Mouse (Mus musculus) heart, embryonic 15.5 days (tissue): ENCODE data around the gene Tomm22. TPM values are rescaled to one million over a fixed set of nuclear protein-coding genes. Genes with fewer than 3 reads are reported as not detected.

Experiments used
- polyA plus RNA-seq: library from polyadenylated mRNA; unstranded; fragments of >200 nt; fragmentation: Nextera tagmentation; extraction: Ambion mirVana; gene quantifications from 2 replicates; pipeline ENCODE4 v1.2.1, GENCODE M21; 2015

The Tomm22 gene
- polyA plus RNA-seq, 1 experiment from 2014 or later, result 234 TPM

Other genes starting within 250 kb of the Tomm22 start
- gene Csnk1e, start 215.3 kb upstream of the Tomm22 start, polyA plus RNA-seq, result 74.9 and 81.9 TPM in 2 replicates
- 0.20 and 0.34 TPM in 2 replicates for gene Kcnj4, start 165.6 kb upstream of the Tomm22 start, polyA plus RNA-seq
- gene Kdelr3, start 154.4 kb upstream of the Tomm22 start, polyA plus RNA-seq, result 62.9 and 83.1 TPM in 2 replicates
- gene Ddx17, start 124.1 kb upstream of the Tomm22 start, polyA plus RNA-seq, result 28.5 and 34.2 TPM in 2 replicates
- gene Dmc1, start 65.8 kb upstream of the Tomm22 start, polyA plus RNA-seq, result 1.3 and 1.5 TPM in 2 replicates
- gene Fam227a, start 11.9 kb upstream of the Tomm22 start, polyA plus RNA-seq, result 0.39 and 0.81 TPM in 2 replicates
- gene Cby1, start 11.7 kb upstream of the Tomm22 start, polyA plus RNA-seq, result 51.0 and 52.5 TPM in 2 replicates
- 20.6 and 24.5 TPM in 2 replicates for gene Josd1, start 17.1 kb downstream of the Tomm22 start, polyA plus RNA-seq
- gene Gtpbp1, start 20.0 kb downstream of the Tomm22 start, polyA plus RNA-seq, result 23.7 and 30.0 TPM in 2 replicates
- 4.7 and 6.2 TPM in 2 replicates for gene Sun2, start 71.7 kb downstream of the Tomm22 start, polyA plus RNA-seq
- gene Dnal4, start 107.0 kb downstream of the Tomm22 start, polyA plus RNA-seq, result 37.2 and 46.0 TPM in 2 replicates
- gene Nptxr, start 133.9 kb downstream of the Tomm22 start, polyA plus RNA-seq, result 1.8 and 3.6 TPM in 2 replicates
- 0.27 TPM in 1 of 2 replicates, not detected in the other for gene Npcd, start 163.4 kb downstream of the Tomm22 start, polyA plus RNA-seq
- 52.1 and 65.7 TPM in 2 replicates for gene Cbx6, start 163.8 kb downstream of the Tomm22 start, polyA plus RNA-seq
- gene Apobec3, start 220.8 kb downstream of the Tomm22 start, polyA plus RNA-seq, result 13.8 and 36.7 TPM in 2 replicates